Mouse (Mus musculus) forebrain, embryonic 13.5 days (tissue): ENCODE data around the gene Gm43951. TPM values are rescaled to one million over a fixed set of nuclear protein-coding genes. Genes with fewer than 3 reads are reported as not detected.
A peak's percentile ranks its signal among the peaks of the same experiment; 100 is the strongest.

Experiments
- ATAC-seq: fragments of 200-750 bp; cut with Nextera tagmentation; 2 replicates; pipeline ENCODE4 v1.8.0; 2017
- H3K27ac ChIP-seq: fragments of 300-500 bp; sonication (generic); 2 replicates; pipeline ENCODE4 v1.5.1; 2015; ENCODE audit warnings: inconsistent platforms, mild to moderate bottlenecking, moderate library complexity
- H3K27me3 ChIP-seq: fragments of 300-500 bp; sonication (generic); 2 replicates; pipeline ENCODE4 v1.6.1; 2015; ENCODE audit warnings: mild to moderate bottlenecking, inconsistent platforms
- H3K36me3 ChIP-seq: fragments of 300-500 bp; sonication (generic); 2 replicates; pipeline ENCODE4 v1.6.1; 2015; ENCODE audit warnings: mild to moderate bottlenecking, inconsistent platforms; ENCODE audit not compliant: poor library complexity, severe bottlenecking
- H3K4me1 ChIP-seq: fragments of 300-500 bp; sonication (generic); 2 replicates; pipeline ENCODE4 v1.6.1; 2015; ENCODE audit warnings: inconsistent platforms
- H3K4me2 ChIP-seq: fragments of 300-500 bp; sonication (generic); 2 replicates; pipeline ENCODE4 v1.6.1; 2015; ENCODE audit warnings: inconsistent platforms, mild to moderate bottlenecking, moderate library complexity
- H3K4me3 ChIP-seq: fragments of 300-500 bp; sonication (generic); 2 replicates; pipeline ENCODE4 v1.5.1; 2015; ENCODE audit warnings: mild to moderate bottlenecking, inconsistent platforms
- H3K9ac ChIP-seq: fragments of 300-500 bp; sonication (generic); 2 replicates; pipeline ENCODE4 v1.6.1; 2015; ENCODE audit warnings: mild to moderate bottlenecking, inconsistent platforms
- H3K9me3 ChIP-seq: fragments of 300-500 bp; sonication (generic); replicated peaks from 2 replicates; pipeline ENCODE4 v1.6.1; 2016; ENCODE audit warnings: inconsistent platforms
- WGBS: fragments of 180-500 bp; shearing (Covaris S2); methylation state at CpG from one replicate; pipeline ENCODE4 v1.1.7; 2015; 5-methylcytosine and 5-hydroxymethylcytosine counted together
- polyA plus RNA-seq: library from polyadenylated mRNA; unstranded; fragments of >200 nt; fragmentation: Nextera tagmentation; extraction: Ambion mirVana; gene quantifications from 2 replicates; pipeline ENCODE4 v1.2.1, GENCODE M21; 2015

Gm43951 gene
- polyA plus RNA-seq: 0.94 and 1.2 TPM in 2 replicates

GRCm38 (mm10) chr11:72206341-72207203 is at the start of gene Gm43951:
Gene Gm43951, minus strand, starts transcription at chr11:72206840.
- H3K27ac ChIP-seq: peak within 1 kb of the TSS; percentile 68
- ATAC-seq: peak; percentile 60
- peaks cover 33% of the 10 kb centered on the region for H3K36me3 ChIP-seq
- peak within 1 kb of the TSS; percentile 92 for H3K4me3 ChIP-seq
- no peaks in the 10 kb centered on the region for H3K27me3 ChIP-seq
- peaks cover 43% of the 10 kb centered on the region for H3K4me1 ChIP-seq
- H3K9me3 ChIP-seq: no peaks in the 10 kb centered on the region
- under 1% methylated on average over 43 of the region's 43 CpGs for WGBS
- H3K9ac ChIP-seq: peak within 1 kb of the TSS; percentile 90
- H3K4me2 ChIP-seq: peak within 1 kb of the TSS; percentile 93

GRCm38 (mm10) chr11:72256441-72256840 is 49.8 kb upstream of the Gm43951 start:
- no peaks in the 10 kb centered on the region; the same call in 1 of the 2 replicates for H3K9me3 ChIP-seq
- no peak overlapping the region for H3K9ac ChIP-seq
- H3K4me2 ChIP-seq: no peak overlapping the region
- no peaks in the 10 kb centered on the region; the same call in 1 of the 2 replicates for H3K4me1 ChIP-seq
- no peaks in the 10 kb centered on the region for H3K36me3 ChIP-seq
- 85% methylated on average over 2 of the region's 2 CpGs for WGBS
- no peaks in the 10 kb centered on the region for H3K27me3 ChIP-seq
- no peak overlapping the region for H3K4me3 ChIP-seq
- H3K27ac ChIP-seq: no peak overlapping the region
- ATAC-seq: no peak

DNA sequence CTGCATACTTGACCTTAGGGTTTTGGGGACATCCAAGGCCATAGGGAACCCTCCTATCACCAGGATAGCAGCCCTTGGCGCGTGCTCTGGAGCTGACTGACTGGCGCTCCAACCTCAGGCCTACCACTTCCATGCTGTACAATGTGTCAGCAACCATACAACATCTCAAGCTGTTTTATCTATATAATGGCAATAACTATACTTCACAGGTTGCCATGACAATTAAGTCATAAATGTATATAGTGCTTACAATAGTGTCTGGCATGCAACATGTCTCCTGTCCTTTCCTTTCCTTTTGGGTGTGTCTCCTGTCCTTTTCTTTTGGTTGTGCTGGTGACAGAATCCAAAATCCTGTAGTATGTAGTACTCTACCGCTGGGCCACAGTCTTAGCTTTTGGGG is 49.0 kb upstream of the Gm43951 start:
- no peak overlapping the region for H3K27ac ChIP-seq
- WGBS: 93% methylated on average over 4 of the region's 4 CpGs
- H3K27me3 ChIP-seq: no peaks in the 10 kb centered on the region
- H3K9ac ChIP-seq: no peak overlapping the region
- H3K9me3 ChIP-seq: no peaks in the 10 kb centered on the region; the same call in 1 of the 2 replicates
- no peak overlapping the region for H3K4me2 ChIP-seq
- no peak for ATAC-seq
- no peak overlapping the region for H3K4me3 ChIP-seq
- no peaks in the 10 kb centered on the region; the same call in 1 of the 2 replicates for H3K4me1 ChIP-seq
- H3K36me3 ChIP-seq: no peaks in the 10 kb centered on the region

GRCm38 (mm10) chr11:72245196-72245753 is 38.6 kb upstream of the Gm43951 start:
- H3K36me3 ChIP-seq: no peaks in the 10 kb centered on the region
- H3K27ac ChIP-seq: no peak overlapping the region
- H3K4me1 ChIP-seq: no peaks in the 10 kb centered on the region
- no peak overlapping the region for H3K4me3 ChIP-seq
- H3K9me3 ChIP-seq: no peaks in the 10 kb centered on the region
- H3K9ac ChIP-seq: no peak overlapping the region
- no peak for ATAC-seq
- H3K4me2 ChIP-seq: no peak overlapping the region
- no peaks in the 10 kb centered on the region for H3K27me3 ChIP-seq
- 86% methylated on average over 8 of the region's 8 CpGs for WGBS

GRCm38 (mm10) chr11:72240062-72240860 is 33.6 kb upstream of the Gm43951 start:
- Histone ChIP-seq H3K27me3 (no peaks in the 10 kb centered on the region), H3K36me3 (no peaks in the 10 kb centered on the region), H3K4me3 (no peak overlapping the region), H3K27ac (no peak overlapping the region), H3K4me1 (no peaks in the 10 kb centered on the region), H3K4me2 (no peak overlapping the region), H3K9ac (no peak overlapping the region), H3K9me3 (no peaks in the 10 kb centered on the region)
- WGBS: 69% methylated on average over 4 of the region's 4 CpGs
- no peak for ATAC-seq

- no peak overlapping the region for H3K9ac ChIP-seq
- H3K27me3 ChIP-seq: no peaks in the 10 kb centered on the region
- no peak overlapping the region for H3K4me2 ChIP-seq
- H3K4me1 ChIP-seq: no peaks in the 10 kb centered on the region
- no peaks in the 10 kb centered on the region for H3K36me3 ChIP-seq
- H3K27ac ChIP-seq: no peak overlapping the region
- no peak overlapping the region for H3K4me3 ChIP-seq
- no peaks in the 10 kb centered on the region for H3K9me3 ChIP-seq
- ATAC-seq: no peak
- WGBS: 70% methylated on average over 5 of the region's 5 CpGs
Observed at GRCm38 (mm10) chr11:72234013-72234412, 27.4 kb upstream of the Gm43951 start.

DNA sequence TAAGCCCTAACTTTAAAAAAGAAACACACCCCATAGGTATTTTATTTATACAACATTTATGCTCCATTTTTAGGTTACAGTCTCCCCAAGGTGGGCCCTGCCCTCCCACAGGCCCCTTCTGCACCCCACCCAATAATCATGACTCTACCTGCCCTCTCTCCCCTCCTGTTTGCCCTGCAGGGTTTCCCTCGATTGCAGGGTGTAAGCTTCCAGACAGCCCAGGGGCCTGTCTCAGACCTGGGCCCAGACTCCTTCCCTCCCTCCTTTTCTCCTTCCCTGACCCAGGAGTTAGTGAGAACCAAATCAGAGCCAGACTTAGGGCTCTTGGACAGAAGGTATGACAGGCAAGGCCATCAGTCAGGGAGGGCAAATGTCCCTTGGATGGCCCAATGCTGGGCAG is 26.4 kb upstream of the Gm43951 start:
- Histone ChIP-seq H3K4me2 (no peak overlapping the region), H3K4me1 (no peaks in the 10 kb centered on the region), H3K9ac (no peak overlapping the region), H3K27ac (no peak overlapping the region), H3K36me3 (no peaks in the 10 kb centered on the region), H3K27me3 (peaks cover 3% of the 10 kb centered on the region; the same call in 1 of the 2 replicates), H3K4me3 (no peak overlapping the region), H3K9me3 (no peaks in the 10 kb centered on the region)
- 60% methylated on average over 1 of the region's 1 CpGs for WGBS
- ATAC-seq: no peak

- H3K4me1 ChIP-seq: no peaks in the 10 kb centered on the region
- ATAC-seq: no peak
Observed at GRCm38 (mm10) chr11:72232068-72232467, 25.4 kb upstream of the Gm43951 start.

DNA sequence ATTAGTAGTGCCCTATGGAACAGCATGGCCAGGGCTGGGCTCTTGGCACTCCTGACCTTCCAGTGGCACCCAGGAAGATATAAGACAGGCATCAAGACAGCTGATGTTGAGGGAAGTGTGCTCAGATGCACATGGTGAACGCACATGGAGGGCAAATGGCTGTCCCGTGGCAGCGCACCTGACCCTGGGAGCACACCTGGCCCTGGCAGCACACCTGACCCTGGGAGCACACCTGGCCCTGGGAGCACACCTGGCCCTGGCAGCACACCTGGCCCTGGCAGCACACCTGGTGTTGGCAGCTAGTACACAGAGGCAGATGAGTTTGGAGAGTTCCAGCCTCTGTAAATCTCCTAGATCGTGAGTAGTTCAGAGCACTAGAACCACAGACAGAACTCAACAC is 21.9 kb upstream of the Gm43951 start:
- H3K4me3 ChIP-seq: no peak overlapping the region
- ATAC-seq: no peak
- H3K9ac ChIP-seq: no peak overlapping the region
- H3K4me1 ChIP-seq: peaks cover 14% of the 10 kb centered on the region
- H3K9me3 ChIP-seq: no peaks in the 10 kb centered on the region
- no peaks in the 10 kb centered on the region for H3K36me3 ChIP-seq
- WGBS: 92% methylated on average over 4 of the region's 4 CpGs
- H3K27ac ChIP-seq: no peak overlapping the region
- peaks cover 3% of the 10 kb centered on the region; the same call in 1 of the 2 replicates for H3K27me3 ChIP-seq
- no peak overlapping the region for H3K4me2 ChIP-seq

More at GRCm38 (mm10) chr11:72232068-72232467, 25.4 kb upstream of the Gm43951 start:
- Histone ChIP-seq H3K27ac (no peak overlapping the region), H3K4me3 (no peak overlapping the region), H3K27me3 (peaks cover 3% of the 10 kb centered on the region; the same call in 1 of the 2 replicates), H3K9ac (no peak overlapping the region), H3K9me3 (no peaks in the 10 kb centered on the region), H3K36me3 (no peaks in the 10 kb centered on the region), H3K4me2 (no peak overlapping the region)
- WGBS: 87% methylated on average over 7 of the region's 7 CpGs

GRCm38 (mm10) chr11:72226901-72227300 is 20.3 kb upstream of the Gm43951 start:
- Histone ChIP-seq H3K4me2 (no peak overlapping the region), H3K9me3 (no peaks in the 10 kb centered on the region), H3K27ac (no peak overlapping the region), H3K27me3 (peaks cover 3% of the 10 kb centered on the region; the same call in 1 of the 2 replicates), H3K36me3 (no peaks in the 10 kb centered on the region), H3K4me1 (peaks cover 14% of the 10 kb centered on the region), H3K9ac (no peak overlapping the region), H3K4me3 (no peak overlapping the region)
- 94% methylated on average over 6 of the region's 6 CpGs for WGBS
- no peak for ATAC-seq

GRCm38 (mm10) chr11:72226020-72226791 is 19.6 kb upstream of the Gm43951 start:
- WGBS: 33% methylated on average over 10 of the region's 10 CpGs
- peaks cover 14% of the 10 kb centered on the region for H3K4me1 ChIP-seq
- H3K36me3 ChIP-seq: no peaks in the 10 kb centered on the region
- H3K9me3 ChIP-seq: no peaks in the 10 kb centered on the region
- no peak overlapping the region for H3K27ac ChIP-seq
- H3K4me3 ChIP-seq: no peak overlapping the region
- no peak overlapping the region for H3K9ac ChIP-seq
- H3K4me2 ChIP-seq: no peak overlapping the region
- peaks cover 3% of the 10 kb centered on the region; the same call in 1 of the 2 replicates for H3K27me3 ChIP-seq
- ATAC-seq: no peak
